Mouse (Mus musculus) heart, adult 2 months (tissue): ENCODE results near the gene Fsd1l.

Experiments used
- CTCF ChIP-seq: fragments of 200-600 bp; IDR thresholded peaks from 2 replicates; pipeline ENCODE4 v1.8.1; 2022; ENCODE audit warnings: antibody characterized with exemption, mild to moderate bottlenecking, moderate library complexity
- POLR2A ChIP-seq: fragments of 200-500 bp; IDR thresholded peaks from 2 replicates; pipeline ENCODE4 v1.6.1; 2011; ENCODE audit warnings: mild to moderate bottlenecking, low read depth, low read length, control low read depth; ENCODE audit not compliant: insufficient read depth

DNA sequence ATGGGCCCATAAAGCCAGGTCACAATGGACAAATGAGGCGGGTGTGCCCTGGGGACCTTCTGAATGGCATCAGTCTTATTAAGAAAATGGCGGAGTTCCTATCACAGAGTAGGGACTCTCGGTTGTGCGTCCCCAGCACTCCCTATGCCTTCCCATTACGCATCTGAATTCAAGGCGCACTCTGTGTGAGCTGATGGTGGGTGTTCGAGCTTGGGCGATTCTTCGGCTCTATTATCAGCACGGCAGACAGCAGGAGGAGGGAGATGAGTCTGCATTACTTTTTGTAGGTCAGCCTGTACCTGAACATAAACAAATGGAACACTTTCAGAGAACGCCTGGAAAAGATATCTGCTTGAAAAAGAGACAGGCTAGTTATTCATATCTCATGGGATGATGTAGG, 39.7 kb upstream of the Fsd1l start:
- TF ChIP-seq CTCF (no peak), POLR2A (no peak)
